9 mouse cellular contexts compared by ENCODE assay signal in genomic region chr5:135363540-135363939, GRCm38 (mm10). TPM values are rescaled to one million over a fixed set of nuclear protein-coding genes. Genes with fewer than 3 reads are reported as not detected.
A peak's percentile ranks its signal among the peaks of the same experiment; 100 is the strongest.
DNase-seq lines count a peak whose midpoint lies in the region; ATAC-seq lines count a peak whose summit lies in the region.
"Had no signal": no experiment of that assay in that cellular context is flagged by ENCODE, and none has a peak within 500 bp of the region (broad histone marks: within the 10 kb centered on the region; RNA-seq: fewer than 3 reads in every experiment).

No protein-coding gene starts in this region.

- no peak overlapping the region for H3K4me3 ChIP-seq in heart, embryonic 11.5 days (ENCODE audit: low read depth, low read length)
- H3K4me3 ChIP-seq: limb, embryonic 13.5 days had no signal

- H3K9ac ChIP-seq in heart, embryonic 11.5 days (ENCODE audit: low read depth, low read length) = no peak overlapping the region
- H3K9ac ChIP-seq: limb, embryonic 13.5 days had no signal

- 28% methylated on average over 12 of the region's 12 CpGs for WGBS in heart, embryonic 11.5 days (ENCODE audit: insufficient replicate concordance)

- H3K36me3 ChIP-seq in heart, embryonic 11.5 days (ENCODE audit: control insufficient read depth, insufficient read depth, low read length) = no peaks in the 10 kb centered on the region
- H3K36me3 ChIP-seq: limb, embryonic 13.5 days had no signal

- ATAC-seq in heart, embryonic 11.5 days (replicated peaks; ENCODE audit: insufficient number of reproducible peaks, low FRiP score, low TSS enrichment) = no peak

- DNase-seq in heart, adult 11 months = peak; percentile 90
- peak; percentile 20 for DNase-seq in thymus, postnatal 14 days
- DNase-seq in thymus, postnatal 10 days (ENCODE audit: low spot score in 2 of 2) = no peak
- DNase-seq in kidney, postnatal 10 days = peak; percentile 56
- DNase-seq in retina, postnatal 1 day = peak; percentile 82
- no peak for DNase-seq in cerebellum, adult 11 months
- DNase-seq in right cerebral cortex, postnatal 36 days (ENCODE audit: low spot score in 2 of 2) = no peak

- H3K27ac ChIP-seq in heart, embryonic 11.5 days (ENCODE audit: low read depth, low read length) = no peak overlapping the region
- H3K27ac ChIP-seq: limb, embryonic 13.5 days had no signal

- no peaks in the 10 kb centered on the region for H3K4me1 ChIP-seq in heart, embryonic 11.5 days (ENCODE audit: control insufficient read depth, insufficient read depth, low read length)
- H3K4me1 ChIP-seq: limb, embryonic 13.5 days had no signal

- no peaks in the 10 kb centered on the region for H3K9me3 ChIP-seq in heart, embryonic 11.5 days (replicated peaks; ENCODE audit: control insufficient read depth, low read length)
- H3K9me3 ChIP-seq: limb, embryonic 13.5 days had no signal

- peaks cover 4% of the 10 kb centered on the region; the same call in 1 of the 2 replicates for H3K27me3 ChIP-seq in heart, embryonic 11.5 days (ENCODE audit: control insufficient read depth, insufficient read depth, low read length)
- H3K27me3 ChIP-seq: limb, embryonic 13.5 days had no signal

- H3K4me2 ChIP-seq in heart, embryonic 11.5 days = no peak overlapping the region
- H3K4me2 ChIP-seq: limb, embryonic 13.5 days had no signal

RNA-seq across cellular contexts. Expression of gene Nsun5, which starts 6.2 kb away (rescaled TPM):
- 15.9 and 16.0 TPM in 2 replicates for polyA plus RNA-seq in heart, embryonic 11.5 days (2014; fragmentation: Nextera tagmentation; extraction: Ambion mirVana)

RNA-seq across cellular contexts. Expression of gene Trim50, which starts 10.4 kb away (rescaled TPM):
- polyA plus RNA-seq in heart, embryonic 11.5 days (2014; fragmentation: Nextera tagmentation; extraction: Ambion mirVana) = not detected in 2 replicates
- polyA plus RNA-seq: limb, embryonic 13.5 days had no signal

RNA-seq across cellular contexts. Expression of gene Fkbp6, which starts 13.7 kb away (rescaled TPM):
- 0.46 TPM in 1 of 2 replicates, not detected in the other for polyA plus RNA-seq in heart, embryonic 11.5 days (2014; fragmentation: Nextera tagmentation; extraction: Ambion mirVana)
- polyA plus RNA-seq: limb, embryonic 13.5 days had no signal

RNA-seq across cellular contexts. Expression of gene Pom121, which starts 30.8 kb away (rescaled TPM):
- 10.2 and 11.8 TPM in 2 replicates for polyA plus RNA-seq in heart, embryonic 11.5 days (2014; fragmentation: Nextera tagmentation; extraction: Ambion mirVana)

Comparison
In these comparisons a context has a peak if more than half of its experiments do, and no peak if none do; other contexts are left out.
1. DNase-seq: peak in heart, adult 11 months (single experiment), thymus, postnatal 14 days (single experiment), kidney, postnatal 10 days (single experiment) and retina, postnatal 1 day (single experiment); none in thymus, postnatal 10 days (0 of 2), cerebellum, adult 11 months (single experiment) and right cerebral cortex, postnatal 36 days (0 of 2).